Mouse (Mus musculus) right cerebral cortex, postnatal 4 days (tissue): Measurements from ENCODE around the gene Rpn2.

Experiments
- DNase-seq: peaks from one replicate; pipeline ENCODE4 v3.0.0-alpha.2; 2022

Gene Rpn2

GRCm38 (mm10) chr2:157278717-157279415 lies at the start of gene Rpn2:
TSS of gene Rpn2 (plus strand) at chr2:157279017.
- DNase-seq, result peak; percentile 96

DNA sequence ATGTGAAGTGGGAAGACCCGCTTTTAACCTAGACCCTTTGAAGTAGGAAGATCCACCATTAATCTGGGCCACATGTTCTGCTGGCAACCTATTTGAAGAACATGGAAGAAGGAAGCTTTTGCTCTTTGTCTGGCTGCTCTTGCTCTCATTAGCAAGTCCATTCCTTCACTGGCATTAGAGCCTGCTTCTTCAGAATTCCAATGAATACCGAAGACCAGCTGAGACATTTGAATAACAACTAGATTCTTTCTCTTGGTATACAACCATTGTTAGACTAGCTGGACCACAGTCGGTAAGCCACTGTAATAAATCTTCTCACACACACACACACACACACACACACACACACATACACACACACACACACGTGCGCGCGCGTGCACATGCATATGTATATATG lies 42.9 kb upstream of the Rpn2 start:
- DNase-seq, result no peak

DNA sequence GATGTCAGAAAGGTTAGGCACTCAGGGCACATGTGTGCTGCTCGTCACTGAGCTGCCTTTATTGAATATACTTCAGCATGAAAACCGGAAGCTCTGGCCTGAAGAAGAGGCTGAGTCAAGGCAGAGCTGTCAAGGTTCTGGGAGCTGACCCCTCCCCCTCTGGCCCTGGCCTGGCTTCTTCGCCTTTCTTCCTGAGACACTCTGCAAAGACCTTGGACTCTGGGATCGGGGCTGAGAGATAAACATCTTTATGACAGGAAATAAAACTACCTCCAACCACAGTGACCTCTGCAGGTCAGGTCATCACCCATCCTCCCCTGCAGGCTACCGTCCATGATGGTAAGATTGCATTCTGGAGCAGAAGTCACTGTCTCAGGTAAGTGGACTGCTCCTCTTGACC lies 33.8 kb upstream of the Rpn2 start:
- DNase-seq, result no peak

GRCm38 (mm10) chr2:157245603-157246002 lies 33.2 kb upstream of the Rpn2 start:
- DNase-seq, result no peak

DNA sequence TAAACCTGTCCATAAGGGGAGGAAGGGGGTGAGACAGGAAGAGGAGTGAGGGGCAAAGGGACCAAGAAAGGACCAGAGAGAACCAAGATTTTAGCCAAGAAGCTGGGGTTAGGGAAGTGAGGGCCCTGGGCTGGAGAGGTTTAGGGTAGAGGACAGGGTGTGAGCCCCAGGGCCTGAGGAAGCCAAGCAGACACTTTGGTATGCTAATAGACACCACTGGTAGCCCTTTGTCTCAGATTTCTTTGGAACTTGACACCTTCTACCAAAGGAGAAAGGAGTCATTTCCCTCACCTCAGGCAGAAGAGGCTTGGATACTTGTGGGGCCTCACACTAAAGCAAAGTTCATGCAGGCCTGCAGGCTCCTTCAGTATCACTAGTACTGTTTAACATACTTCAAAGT lies 30.7 kb upstream of the Rpn2 start:
- no peak for DNase-seq

- DNase-seq, result peak; percentile 76
Observed at GRCm38 (mm10) chr2:157259720-157260119, 19.1 kb upstream of the Rpn2 start.

DNA sequence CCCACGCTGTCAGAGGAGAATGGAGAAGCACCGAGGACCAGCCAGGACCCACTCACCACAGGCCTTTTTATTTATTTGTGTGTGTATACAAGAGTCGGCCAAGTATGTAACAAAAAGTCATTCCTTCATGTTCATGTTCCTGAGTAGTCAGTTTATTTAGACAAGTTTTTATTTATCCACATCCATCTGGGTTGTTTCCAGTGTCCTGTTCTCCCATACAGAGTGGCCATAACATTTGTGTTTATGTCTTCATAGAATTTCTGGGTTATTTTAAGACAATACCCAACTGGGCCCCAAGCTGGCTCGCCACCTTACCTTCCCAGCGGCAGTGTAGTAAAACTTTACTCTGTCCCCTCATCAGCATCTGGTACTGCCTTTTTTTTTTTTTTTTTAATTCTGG lies 16.9 kb upstream of the Rpn2 start:
- DNase-seq, result no peak

- no peak for DNase-seq
Observed at GRCm38 (mm10) chr2:157262506-157262905, 16.3 kb upstream of the Rpn2 start.

GRCm38 (mm10) chr2:157263101-157263500 lies 15.7 kb upstream of the Rpn2 start:
- no peak for DNase-seq

DNA sequence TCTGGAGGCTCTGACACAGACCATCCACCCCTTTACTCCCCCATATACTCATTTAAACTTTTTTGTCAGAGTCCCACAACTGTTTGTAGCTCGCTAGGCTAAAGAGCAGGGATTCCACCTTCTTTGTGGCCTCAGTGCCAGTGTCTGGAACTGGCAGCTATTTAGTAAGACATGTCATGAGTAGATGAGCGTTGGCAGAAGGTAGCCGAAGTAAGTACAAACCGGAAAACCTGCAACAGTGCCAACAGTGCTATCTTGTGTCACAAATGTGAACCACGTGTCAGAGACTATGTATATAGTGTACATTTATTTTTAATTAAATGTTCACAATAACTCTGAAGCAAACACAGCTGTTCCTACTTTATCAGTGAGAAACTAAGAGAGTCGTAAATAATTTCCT lies 15.0 kb upstream of the Rpn2 start:
- no peak for DNase-seq

DNA sequence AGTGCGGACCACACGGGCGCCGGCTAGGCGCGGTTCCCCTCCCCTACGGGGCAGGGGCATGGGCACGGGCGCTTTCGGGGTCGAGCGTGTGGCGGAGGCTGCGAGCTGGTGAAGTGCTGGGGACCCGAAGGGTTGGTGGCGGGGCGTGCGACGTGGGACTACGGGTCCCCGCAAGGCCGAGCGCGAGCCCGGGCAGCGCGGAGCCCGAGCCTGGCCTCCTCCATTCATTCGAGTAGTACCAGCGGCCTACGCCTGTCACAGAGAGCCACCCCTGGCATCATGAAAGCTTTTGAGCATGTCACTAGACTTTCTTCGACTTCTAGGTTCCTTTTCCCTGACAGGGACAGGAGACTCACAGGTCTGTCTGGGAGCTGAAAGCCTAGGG lies 591 bp downstream of the Rpn2 start, which contains the start of gene Mroh8:
TSS of gene Mroh8 (minus strand) at position 134 of the 385 bp plus-strand sequence.
- no peak for DNase-seq

DNA sequence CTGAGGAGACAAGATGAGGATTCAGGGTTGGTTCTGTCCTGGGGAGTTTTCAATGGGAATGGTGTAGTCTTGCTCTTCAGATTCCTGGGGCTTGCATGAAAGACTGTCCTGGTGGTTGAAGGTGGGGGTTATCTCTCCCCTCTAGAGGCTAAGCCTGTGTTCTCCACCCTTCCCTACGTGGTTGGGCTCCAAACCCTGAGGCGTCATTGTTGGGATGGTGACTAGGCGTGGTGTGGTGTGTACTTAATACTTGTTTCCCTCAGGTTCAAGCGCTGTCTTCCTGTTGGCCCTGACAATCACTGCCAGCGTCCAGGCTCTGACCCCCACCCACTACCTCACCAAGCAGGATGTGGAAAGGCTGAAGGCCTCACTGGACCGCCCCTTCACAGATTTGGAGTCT lies 4.5 kb downstream of the Rpn2 start:
- no peak for DNase-seq

- peak; percentile 44 for DNase-seq
Observed at GRCm38 (mm10) chr2:157287542-157287941, 8.7 kb downstream of the Rpn2 start.

DNA sequence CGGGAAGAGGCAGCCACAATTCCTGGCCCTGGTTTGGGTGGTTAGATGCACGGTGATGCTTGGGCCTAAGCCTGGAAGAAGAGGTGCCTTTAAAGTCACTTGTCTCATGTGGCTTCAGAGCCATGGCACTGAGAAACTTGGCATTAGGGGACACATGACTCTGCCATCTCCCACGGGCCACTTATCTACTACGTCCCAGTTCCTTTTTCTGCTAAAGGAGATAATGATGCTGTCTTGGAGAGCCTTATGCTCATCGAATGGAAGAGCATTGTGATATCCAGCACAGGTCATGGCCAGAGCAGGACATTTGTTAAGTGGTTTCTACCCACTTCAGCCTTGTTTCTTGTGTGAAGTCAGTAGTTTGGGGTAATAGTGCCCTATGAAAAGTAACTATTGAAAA lies 10.2 kb downstream of the Rpn2 start:
- DNase-seq, result no peak

- DNase-seq, result peak; percentile 90
Observed at GRCm38 (mm10) chr2:157292093-157292492, 13.3 kb downstream of the Rpn2 start.

DNA sequence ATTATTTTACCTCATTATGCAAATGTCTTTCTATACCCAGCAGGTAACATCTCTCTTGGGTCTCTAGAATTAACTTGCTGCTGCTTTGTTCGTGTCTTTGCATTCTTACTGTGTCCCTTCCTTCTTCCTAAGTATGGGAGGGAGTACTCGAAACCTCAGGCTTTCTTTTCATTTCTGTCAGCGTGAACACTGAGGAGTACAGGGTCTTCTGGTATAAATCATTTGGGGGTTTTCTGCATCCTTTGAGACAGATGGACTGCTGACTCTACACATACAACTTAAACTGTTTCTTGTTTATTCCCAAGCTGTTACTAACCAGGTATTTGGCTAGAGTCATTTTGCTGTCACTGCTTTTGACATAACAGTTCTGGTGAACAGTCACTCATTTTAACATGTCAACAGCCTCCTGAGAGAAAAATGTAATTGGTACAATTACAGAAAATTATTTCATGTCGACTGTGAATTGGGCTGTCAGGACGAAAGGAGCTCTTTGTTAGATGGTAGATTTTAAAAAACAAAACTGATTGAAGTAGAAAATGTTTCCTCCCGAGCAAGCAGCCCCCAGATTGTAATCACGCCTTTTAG lies 17.4 kb downstream of the Rpn2 start:
- no peak for DNase-seq

DNA sequence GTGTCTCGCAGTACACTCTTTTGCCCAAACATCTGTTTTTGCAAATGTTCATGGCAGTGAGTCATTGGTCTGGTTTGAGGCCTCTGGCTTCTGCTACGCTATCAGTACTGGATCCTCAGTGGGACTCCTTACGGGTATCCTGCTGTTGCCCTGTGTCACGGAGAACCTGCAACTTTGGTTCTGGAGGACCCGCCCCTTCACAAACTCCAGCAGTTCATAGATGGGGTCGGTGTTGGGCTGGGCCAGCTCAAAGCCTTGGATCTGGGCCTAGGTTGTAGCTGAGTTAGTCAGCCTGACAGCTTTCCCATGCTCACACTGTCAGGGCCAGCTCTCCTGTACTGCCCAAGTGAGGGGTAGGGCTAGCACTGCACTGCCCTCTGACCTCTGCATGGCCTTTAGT lies 21.2 kb downstream of the Rpn2 start:
- no peak for DNase-seq

DNA sequence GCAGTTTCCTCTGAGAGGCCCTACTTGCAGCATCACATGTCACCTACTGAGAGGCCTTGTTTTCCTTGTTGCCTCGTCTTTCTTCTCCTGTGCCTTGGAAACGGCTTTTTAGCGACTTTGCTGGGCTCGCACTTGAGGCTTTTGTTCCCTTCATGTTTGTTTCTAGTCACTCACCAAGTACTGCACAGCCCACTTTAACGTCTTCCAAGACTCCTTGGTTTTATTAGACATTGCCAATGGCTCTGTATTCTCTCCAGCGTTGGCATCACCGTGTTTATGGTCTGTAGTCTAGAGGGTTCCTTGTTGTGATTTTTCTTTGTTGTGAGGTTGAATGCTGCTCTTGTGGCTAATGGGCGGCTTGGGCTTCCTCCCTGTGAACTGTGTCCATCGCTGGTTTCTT lies 24.3 kb downstream of the Rpn2 start:
- DNase-seq, result no peak

DNA sequence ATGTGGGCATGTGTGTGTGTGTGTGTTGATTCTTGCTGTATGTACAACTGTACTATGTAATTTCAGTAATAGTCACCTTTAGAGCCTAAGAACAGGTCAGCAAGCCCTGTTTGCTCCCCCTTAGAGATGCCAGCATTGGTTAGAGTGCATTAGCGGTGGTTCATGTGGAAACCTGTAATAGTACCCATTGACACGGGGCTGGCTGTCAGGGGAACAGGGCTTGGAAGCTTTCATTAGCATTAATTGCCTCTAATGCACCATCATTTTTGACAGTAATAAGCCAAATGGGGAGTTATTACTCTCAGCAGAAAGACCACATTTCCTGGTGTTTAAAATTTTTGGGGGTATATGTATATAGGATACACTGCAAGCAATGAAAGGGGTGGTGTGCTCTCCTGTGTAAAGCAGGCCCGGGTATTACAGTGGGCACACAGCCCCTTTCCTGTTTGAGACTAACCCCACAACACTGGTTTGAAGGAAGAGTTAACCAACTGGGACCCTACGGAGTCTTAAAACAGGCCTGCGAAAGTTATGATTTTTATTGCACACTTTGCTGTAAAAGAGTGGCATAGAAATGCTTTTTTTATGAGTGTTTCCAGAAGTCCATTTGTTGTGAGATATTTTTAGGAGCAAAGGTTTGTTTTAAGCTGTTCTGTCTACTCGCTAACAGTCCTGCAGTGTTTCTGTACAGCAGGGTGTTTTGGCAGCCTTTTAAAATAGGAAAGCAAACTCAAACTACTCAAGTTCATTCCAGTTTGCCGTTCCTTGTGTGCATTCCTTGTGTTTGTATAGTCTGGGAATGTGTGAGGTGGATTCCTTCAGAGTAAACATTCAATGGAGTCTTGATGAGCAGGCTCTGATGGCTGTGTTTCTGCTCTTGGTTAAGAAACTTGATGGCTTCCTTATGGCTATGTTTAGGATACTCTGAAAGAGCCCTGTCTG lies 27.5 kb downstream of the Rpn2 start:
- no peak for DNase-seq

DNA sequence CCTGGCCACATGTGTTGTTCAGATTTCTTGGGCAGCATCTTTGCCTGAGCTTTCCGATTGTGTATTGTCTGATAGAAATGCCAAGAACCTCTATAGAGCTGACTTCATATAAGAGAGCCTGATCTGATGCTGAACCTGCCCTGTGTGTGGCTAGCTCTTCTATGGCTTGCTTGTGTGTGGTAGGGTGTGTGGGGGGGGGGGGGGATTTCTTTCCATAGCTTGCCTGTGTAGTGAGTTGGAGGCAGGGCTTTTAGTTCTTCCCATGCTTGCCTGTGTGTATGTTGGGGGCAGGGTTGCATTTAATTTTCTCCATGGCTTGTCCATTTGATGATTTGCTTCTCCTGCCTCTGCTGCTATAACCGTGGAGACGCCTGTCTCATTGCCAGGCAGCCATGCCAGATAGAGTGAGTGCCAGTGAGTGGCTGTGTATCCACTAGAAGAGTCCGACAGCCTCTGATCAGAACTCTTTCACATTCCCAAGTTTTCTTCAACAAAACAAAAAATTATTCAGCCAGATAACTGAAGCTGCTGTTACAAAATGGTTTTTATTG lies 29.0 kb downstream of the Rpn2 start:
- peak; percentile 35 for DNase-seq

DNA sequence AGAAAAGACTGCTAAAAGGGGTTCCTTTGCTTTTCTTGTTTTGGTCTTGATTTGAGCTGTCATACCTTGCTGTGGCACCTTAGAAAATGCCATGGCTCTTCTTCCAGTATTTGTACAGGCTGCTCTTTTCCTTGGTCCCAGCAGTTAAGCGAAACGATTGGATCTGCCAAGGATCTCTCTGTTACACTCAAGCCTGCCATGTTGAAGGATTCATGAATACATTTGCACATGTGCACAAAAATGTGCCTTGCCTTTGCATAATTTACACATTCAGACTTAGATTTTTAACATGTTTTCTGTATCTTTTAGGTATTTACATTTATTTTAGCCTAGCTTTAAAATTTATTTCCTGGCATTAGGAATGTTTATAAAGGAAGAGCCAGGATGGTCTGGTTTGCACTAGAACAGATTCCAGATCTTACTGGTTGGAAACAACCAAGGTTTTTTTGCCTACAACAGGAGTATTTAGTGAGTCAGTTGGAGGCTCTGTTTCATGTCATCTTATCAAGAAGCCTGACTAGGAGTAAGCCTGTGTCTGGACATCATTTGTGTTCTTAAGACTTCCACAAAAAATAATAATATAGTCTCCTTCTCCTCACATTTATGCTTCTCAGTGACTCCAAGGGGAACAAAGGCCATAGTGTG lies 29.6 kb downstream of the Rpn2 start:
- no peak for DNase-seq

DNA sequence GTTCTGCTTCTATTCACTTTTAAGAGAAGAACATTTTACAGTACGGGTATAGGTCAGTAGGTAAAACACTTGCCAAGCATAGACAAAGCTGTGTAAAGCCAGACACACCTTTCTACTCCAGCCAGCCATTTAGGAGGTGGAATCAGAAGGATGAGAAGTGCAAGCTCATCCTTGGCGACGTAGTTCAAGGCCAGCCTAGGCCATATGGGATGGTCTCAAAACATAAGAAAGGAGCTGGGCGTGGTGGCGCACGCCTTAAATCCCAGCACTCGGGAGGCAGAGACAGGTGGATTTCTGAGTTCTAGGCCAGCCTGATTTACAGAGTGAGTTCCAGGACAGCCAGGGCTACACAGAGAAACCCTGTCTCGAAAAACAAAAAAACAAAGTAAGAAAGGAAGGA lies 30.8 kb downstream of the Rpn2 start:
- no peak for DNase-seq
